Mouse (Mus musculus) heart, postnatal 0 days (tissue): ENCODE results near the gene Tmem101.

Source experiments
- CTCF ChIP-seq: IDR thresholded peaks from 2 replicates; pipeline ENCODE4 v1.5.1; 2016; ENCODE audit warnings: antibody characterized with exemption, control low read depth, low read depth
- EP300 ChIP-seq: IDR thresholded peaks from 2 replicates; pipeline ENCODE4 v1.6.1; 2016; ENCODE audit warnings: antibody characterized with exemption, low read depth

- no peak for TF ChIP-seq CTCF
- no peak for TF ChIP-seq EP300
Observed at GRCm38 (mm10) chr11:102168689-102169088, 12.5 kb upstream of the Tmem101 start.
